Mouse (Mus musculus) C2C12 (cell line): ENCODE results near the gene Mmrn1.

Experiments
- CEBPB ChIP-seq: IDR thresholded peaks from one replicate; pipeline ENCODE4 v1.6.1; 2011; ENCODE audit warnings: low read depth, mild to moderate bottlenecking, control low read depth, moderate library complexity
- CTCF ChIP-seq: IDR thresholded peaks from one replicate; pipeline ENCODE4 v1.5.1; 2011; ENCODE audit not compliant: control insufficient read depth, insufficient read depth, insufficient read length
- FOSL1 ChIP-seq: IDR thresholded peaks from one replicate; pipeline ENCODE4 v1.8.0; 2011; ENCODE audit warnings: mild to moderate bottlenecking, low read length; ENCODE audit not compliant: poor library complexity, insufficient read depth, severe bottlenecking
- MAX ChIP-seq: IDR thresholded peaks from one replicate; pipeline ENCODE4 v1.6.1; 2011; ENCODE audit warnings: mild to moderate bottlenecking, control low read depth
- MYOD1 ChIP-seq: IDR thresholded peaks from one replicate; pipeline ENCODE4 v1.6.1; 2011; ENCODE audit warnings: low read depth; ENCODE audit not compliant: control insufficient read depth, insufficient read length
- MYOG ChIP-seq: IDR thresholded peaks from one replicate; pipeline ENCODE4 v1.6.1; 2011; ENCODE audit not compliant: control insufficient read depth, insufficient read length; ENCODE audit errors: extremely low read depth
- USF1 ChIP-seq: IDR thresholded peaks from one replicate; pipeline ENCODE4 v1.6.1; 2011; ENCODE audit warnings: low read depth, mild to moderate bottlenecking, control low read depth, moderate library complexity

GRCm38 (mm10) chr6:60984360-60984759 lies 59.6 kb downstream of the Mmrn1 start:
- TF ChIP-seq CTCF = no peak
- no peak for TF ChIP-seq MYOD1
- TF ChIP-seq FOSL1 = no peak
- no peak for TF ChIP-seq USF1
- TF ChIP-seq CEBPB = no peak
- TF ChIP-seq MAX = no peak
- no peak for TF ChIP-seq MYOG
